Mouse (Mus musculus) stomach, postnatal 0 days (tissue): ENCODE results near the gene Olfr33.

Experiments
- CTCF ChIP-seq: IDR thresholded peaks from 2 replicates; pipeline ENCODE4 v1.5.1; 2016; ENCODE audit warnings: antibody characterized with exemption, low read depth, mild to moderate bottlenecking, moderate library complexity
- EP300 ChIP-seq: optimal IDR thresholded peaks from 2 replicates; pipeline ENCODE3; 2016; ENCODE audit warnings: antibody characterized with exemption

DNA sequence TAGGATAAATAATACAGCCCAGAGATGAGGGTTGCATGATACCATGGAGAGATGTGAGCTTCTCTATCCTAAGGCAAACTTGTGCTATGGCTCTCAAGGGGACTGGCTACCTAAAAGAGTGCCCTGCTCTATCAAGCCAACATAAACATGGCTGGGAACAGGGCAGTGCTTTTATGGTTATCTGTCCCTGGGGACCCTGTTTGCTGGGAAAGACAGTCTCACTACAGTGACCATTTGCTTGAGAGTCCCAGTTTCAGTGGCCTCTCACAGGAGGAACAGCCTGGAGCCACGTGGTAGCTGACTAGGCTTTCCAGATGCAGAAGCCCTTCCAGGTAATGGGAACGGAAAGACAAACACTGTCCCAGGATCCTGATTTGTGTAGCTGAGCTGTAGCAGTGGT lies 18.8 kb upstream of the Olfr33 start:
- TF ChIP-seq CTCF (no peak), EP300 (no peak)
